Mouse (Mus musculus) brain, adult 2 months (tissue): Measurements from ENCODE around the gene Tubg1.
"Not testable (repeated sequence)": the region's sequence is repeated elsewhere in the genome, so short reads cannot be mapped to it uniquely, and the experiment has no call there.

Source experiments
- DNase-seq: peaks from one replicate; pipeline ENCODE4 v3.0.0; 2011; ENCODE audit warnings: low read depth, low spot score

Gene Tubg1

DNA sequence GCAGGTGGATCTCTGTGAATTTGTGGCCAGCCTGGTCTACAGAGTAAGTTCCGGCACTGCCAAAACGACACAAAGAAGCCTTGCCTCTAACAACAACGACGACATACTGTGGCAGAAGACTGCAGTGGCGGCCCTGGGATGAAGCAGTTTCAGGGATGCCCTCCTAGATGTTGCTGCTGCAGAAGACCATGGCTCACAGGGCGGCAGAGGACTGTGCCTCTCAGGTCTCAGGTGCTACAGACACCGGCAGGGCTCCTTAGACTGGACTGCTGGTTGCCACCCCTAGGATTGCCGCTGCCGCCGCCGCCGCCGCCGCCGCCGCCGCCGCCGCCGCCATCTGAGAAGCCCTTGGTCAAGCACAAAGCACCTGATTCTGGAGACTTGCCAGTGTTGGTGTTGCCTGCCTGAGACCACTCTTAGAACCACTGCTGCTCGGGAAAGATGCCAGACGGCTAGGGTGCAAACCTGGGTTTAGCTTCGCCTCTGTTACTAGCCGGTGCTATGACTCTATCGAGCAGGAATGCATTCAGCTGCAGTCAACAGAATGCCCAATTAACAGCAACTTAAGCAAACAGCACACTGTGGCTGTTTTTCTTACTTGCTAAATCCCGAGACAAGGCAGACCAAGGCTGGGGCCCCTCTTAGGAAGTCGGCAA is 20.6 kb downstream of the Tubg1 start:
- DNase-seq, result peak; percentile 55

GRCm38 (mm10) chr11:101141088-101141487 is 21.4 kb downstream of the Tubg1 start:
- DNase-seq, result no peak

DNA sequence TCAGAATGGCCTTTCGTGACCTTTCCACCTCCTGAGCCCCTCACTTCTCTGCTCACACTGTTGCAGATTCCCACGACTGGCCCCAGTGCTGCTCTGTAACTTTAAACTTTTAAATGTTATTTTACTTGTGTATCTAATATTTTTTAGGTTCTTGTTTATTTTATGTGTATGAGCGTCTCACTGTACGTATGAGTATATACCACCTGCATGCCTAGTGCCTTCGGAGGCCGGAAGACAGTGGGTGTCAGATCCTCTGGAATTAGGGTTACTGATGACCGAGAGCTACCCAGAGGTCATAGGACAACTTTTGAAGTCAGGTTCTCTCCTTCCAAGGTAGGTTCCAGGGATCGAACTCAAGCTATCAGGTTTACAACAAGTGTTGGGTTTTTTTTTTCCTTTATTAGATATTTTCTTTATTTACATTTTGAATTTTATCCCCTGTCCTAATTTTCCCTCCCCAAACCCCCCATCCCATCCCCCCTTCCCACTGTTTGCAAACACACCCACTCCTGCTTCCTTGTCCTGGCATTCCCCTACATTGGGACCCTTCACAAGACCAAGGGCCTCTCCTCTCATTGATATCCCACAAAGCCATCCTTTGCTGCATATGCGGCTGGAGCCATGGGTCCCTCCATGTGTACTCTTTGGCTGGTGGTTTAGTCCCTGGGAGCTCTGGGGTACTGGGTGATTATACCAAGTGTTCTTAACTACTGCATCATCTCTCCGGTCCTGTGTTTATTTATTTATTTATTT is 22.7 kb downstream of the Tubg1 start:
- no peak for DNase-seq

- peak; percentile 86 for DNase-seq
These were observed 23.8 kb downstream of the Tubg1 start for GRCm38 (mm10) chr11:101143338-101144225.

DNA sequence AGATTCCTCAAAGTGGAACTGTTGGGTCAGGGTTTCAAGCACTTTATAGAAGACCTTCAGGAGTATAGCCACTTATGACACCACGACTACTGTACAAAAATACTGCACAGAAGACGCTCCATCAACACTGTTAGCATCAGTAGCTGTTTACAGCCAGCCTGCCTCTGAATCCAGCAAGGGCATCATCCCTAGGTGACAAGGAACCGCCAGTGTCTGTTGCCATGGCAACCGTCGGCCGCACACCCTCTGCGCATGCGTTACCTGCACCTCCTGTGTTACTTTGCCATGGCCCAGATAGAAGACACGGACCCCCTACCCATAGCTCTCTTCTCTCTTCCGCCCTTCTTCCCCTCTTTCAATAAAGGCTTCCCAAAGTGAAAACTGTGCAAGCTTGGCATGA is 26.6 kb downstream of the Tubg1 start:
- DNase-seq, result peak; percentile 66

GRCm38 (mm10) chr11:101148751-101149150 is 29.0 kb downstream of the Tubg1 start:
- no peak for DNase-seq

DNA sequence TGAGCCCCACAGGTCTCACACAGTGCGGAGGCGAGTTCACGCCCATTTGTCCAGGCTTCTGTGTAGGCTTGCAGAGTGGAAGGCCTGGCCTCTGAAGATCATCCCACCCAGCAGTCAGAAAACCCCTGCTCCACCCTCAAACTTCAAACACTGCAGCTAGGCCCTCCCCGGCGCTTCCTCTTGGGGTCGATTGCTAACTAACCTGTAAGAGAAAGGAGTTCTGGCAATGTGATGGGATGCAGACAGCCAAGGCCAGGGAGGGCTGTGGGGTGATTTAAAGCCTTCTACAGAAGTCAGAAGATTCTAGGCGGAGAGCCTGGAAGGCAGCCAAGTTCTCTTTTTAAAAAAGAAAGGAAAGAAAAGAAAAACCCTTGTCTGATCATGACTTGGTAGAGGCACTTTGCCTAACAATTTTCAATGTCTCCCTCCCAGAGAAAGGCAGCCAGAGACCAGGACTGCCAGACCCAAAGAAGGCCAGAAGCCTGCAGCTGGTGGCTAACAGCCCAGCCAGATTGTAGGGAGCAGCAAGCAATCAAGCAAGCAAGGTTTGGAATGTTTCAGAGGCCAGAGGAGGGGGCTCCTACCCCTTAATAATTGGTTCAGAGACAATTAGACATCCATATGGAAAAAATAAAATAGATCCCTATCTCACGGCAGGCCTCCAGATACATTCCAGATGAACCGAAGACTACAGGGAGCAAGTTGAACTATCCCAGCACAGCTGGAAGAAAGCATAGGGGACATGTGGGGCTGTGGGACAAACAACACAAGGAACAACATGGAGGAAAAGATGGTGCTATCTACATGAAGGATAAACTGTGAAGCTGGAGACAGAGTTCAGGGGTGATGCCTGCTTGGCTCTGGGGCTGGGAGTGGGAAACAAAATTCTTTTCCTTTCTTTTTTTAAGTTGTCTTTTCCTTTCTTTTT is 29.7 kb downstream of the Tubg1 start:
- no peak for DNase-seq

GRCm38 (mm10) chr11:101151063-101151462 is 31.3 kb downstream of the Tubg1 start:
- DNase-seq, result no peak

- peak; percentile 38 for DNase-seq
These were observed 33.1 kb downstream of the Tubg1 start for GRCm38 (mm10) chr11:101152825-101153224.

DNA sequence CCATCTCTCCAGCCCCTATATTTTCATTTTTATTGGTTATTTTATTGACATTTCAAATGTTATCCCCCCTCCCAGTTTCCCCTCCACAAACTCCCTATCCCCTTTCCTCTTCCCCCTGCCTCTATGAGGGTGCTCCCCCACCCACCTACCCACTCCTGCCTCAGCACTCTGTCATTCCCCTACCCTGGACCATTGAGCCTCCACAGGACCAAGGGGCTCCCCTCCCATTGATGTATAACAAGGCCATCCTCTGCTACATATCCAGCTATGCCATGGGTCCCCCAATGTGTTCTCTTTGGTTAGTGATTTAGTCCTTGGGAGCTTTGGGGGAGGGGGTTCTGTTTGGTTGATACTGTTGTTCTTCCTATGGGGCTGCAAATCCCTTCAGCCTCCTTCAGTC is 34.9 kb downstream of the Tubg1 start:
- DNase-seq, result no peak

- DNase-seq, result no peak
These were observed 35.4 kb downstream of the Tubg1 start for GRCm38 (mm10) chr11:101155151-101155550.

- peak; percentile 95 for DNase-seq
These were observed 36.1 kb downstream of the Tubg1 start, which contains the start of gene Tubg2 for GRCm38 (mm10) chr11:101155728-101156371. Gene Tubg2 (plus strand): TSS chr11:101155907.

DNA sequence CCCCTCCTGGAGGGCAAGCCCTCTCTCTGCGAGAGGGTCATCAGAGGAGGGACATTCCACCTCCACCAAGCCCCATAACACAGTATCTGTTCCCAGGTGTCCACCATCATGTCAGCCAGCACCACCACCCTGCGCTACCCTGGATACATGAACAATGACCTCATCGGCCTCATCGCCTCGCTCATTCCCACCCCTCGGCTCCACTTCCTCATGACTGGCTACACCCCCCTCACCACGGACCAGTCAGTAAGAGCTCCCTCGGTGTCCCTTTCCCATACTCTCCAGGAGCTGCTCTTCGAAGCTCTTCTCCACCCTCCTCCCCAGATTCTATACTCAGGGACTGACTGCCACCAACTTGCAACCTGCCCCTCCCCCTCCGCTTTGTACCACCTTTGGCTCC is 40.4 kb downstream of the Tubg1 start:
- not testable (repeated sequence) for DNase-seq

DNA sequence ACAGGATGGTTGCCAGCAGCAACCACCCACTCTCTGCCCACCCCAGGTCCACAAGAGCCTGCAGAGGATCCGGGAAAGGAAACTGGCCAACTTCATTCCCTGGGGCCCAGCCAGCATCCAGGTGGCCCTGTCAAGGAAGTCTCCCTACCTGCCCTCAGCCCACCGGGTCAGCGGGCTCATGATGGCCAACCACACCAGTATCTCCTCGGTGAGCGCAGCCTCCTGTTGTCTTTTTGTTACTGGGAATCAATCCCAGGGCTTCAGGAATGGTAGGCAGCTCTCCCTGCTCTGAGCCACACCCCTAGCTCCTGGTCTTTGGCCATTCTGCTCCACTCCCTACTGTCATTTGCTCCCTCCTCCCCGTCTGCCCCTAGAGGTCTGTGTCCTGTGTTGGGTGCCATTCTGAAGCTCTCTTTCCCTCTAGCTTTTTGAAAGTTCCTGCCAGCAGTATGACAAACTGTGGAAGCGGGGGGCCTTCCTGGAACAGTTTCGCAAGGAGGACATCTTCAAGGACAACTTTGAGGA is 41.3 kb downstream of the Tubg1 start:
- DNase-seq, result not testable (repeated sequence)

GRCm38 (mm10) chr11:101161551-101161950 is 41.8 kb downstream of the Tubg1 start:
- no peak for DNase-seq

DNA sequence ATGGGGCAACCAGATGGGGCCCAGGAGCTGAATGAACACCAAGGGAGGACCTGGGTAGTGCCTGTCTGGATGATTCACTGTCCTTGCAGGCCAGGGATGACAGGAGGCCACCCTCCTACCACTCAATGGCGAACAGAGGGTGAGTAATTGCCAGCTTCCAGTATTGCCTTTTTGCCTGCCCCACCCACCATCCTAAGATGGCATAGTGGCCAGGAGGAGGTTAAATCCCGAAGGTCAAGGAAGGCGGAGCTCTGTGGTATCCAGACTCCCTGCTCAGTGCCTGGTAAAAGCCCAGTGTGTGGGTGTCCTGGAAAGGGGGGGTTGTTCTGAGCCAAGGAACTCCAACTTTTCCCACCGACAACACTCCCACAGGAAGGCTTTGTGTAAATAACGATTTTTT is 42.6 kb downstream of the Tubg1 start:
- DNase-seq, result no peak

DNA sequence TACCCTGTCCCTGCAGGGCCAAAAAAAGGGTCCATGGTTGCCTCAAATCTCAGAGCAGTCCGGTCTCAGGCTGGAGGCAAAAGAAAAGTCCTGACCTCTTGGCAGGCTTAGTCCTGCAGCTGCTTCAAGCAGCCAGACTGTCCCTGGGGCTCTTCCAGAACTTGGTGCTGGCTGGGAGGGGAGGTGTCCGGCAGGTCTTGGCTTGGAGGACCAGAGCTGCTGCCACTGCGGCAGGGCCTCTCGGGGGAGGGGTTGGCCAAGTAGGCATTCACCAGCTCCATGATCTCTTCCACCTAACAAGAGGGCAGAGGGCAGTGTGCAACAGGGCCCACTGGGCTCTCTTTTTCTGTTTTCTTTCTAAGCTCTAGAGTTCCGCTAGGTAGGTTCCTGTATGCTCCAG is 43.0 kb downstream of the Tubg1 start:
- peak; percentile 47 for DNase-seq

- no peak for DNase-seq
These were observed 44.0 kb downstream of the Tubg1 start for GRCm38 (mm10) chr11:101163476-101164350.

DNA sequence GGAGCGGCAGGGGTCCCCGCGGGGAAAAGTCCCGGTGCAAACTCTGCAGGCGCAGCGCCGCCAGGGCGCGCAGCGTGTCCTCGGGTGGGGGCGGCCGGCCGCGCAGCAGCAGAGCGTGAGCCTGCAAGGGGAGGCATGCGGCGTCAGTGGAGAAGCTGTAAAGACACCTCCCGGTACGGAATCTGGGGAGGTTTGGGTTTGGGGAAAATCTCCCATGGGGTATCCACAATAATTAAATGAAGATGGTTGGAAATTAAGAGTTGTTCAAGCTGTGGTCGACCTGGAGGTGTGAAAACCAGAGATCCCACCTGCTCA is 44.6 kb downstream of the Tubg1 start:
- no peak for DNase-seq
